Mouse (Mus musculus) gastrocnemius, adult 2 months (tissue): ENCODE measurements around the gene Ank. TPM values are rescaled to one million over a fixed set of nuclear protein-coding genes. Genes with fewer than 3 reads are reported as not detected.

Source experiments
- DNase-seq: peaks from one replicate; pipeline ENCODE4 v3.0.0; 2022
- H3K27ac ChIP-seq: fragments of 200-600 bp; 2 replicates; pipeline ENCODE4 v1.8.1; 2022; ENCODE audit warnings: mild to moderate bottlenecking
- H3K4me3 ChIP-seq: fragments of 200-600 bp; 2 replicates; pipeline ENCODE4 v1.8.1; 2022; ENCODE audit warnings: mild to moderate bottlenecking, moderate library complexity
- CTCF ChIP-seq: fragments of 200-600 bp; IDR thresholded peaks from 2 replicates; pipeline ENCODE4 v1.8.1; 2022; ENCODE audit warnings: antibody characterized with exemption, mild to moderate bottlenecking, moderate library complexity
- intact Hi-C: fragments of 180-260 bp; cut with DNase I; formaldehyde crosslinking; loops from one replicate; pipeline ENCODE4 v1.15.1; 2025
- total RNA-seq, 2 experiments: library from RNA; stranded (reverse); gene quantifications; 2 replicates each; pipeline ENCODE4 v1.2.3; 2021

Ank gene
- total RNA-seq, 2 experiments from 2014 or later: 134 to 142 TPM

GRCm38 (mm10) chr15:27586093-27586480 is 119.6 kb downstream of the Ank start:
- Histone ChIP-seq H3K27ac (peak overlapping the region; percentile 55), H3K4me3 (no peak overlapping the region)
- intact Hi-C loops: no loop called here
- no peak for DNase-seq
- no peak for TF ChIP-seq CTCF

GRCm38 (mm10) chr15:27588087-27588826 is 121.8 kb downstream of the Ank start:
- H3K4me3 ChIP-seq: no peak overlapping the region
- no peak for DNase-seq
- no peak overlapping the region for H3K27ac ChIP-seq
- TF ChIP-seq CTCF: no peak
- intact Hi-C loops: no loop called here

GRCm38 (mm10) chr15:27590812-27591211 is 124.3 kb downstream of the Ank start:
- DNase-seq: no peak
- TF ChIP-seq CTCF: no peak
- intact Hi-C loops: no loop called here
- Histone ChIP-seq H3K4me3 (no peak overlapping the region), H3K27ac (no peak overlapping the region)

- Histone ChIP-seq H3K4me3 (no peak overlapping the region), H3K27ac (no peak overlapping the region)
- no peak for TF ChIP-seq CTCF
- intact Hi-C loops: no loop called here
- DNase-seq: no peak
Observed at GRCm38 (mm10) chr15:27592620-27593320, 126.3 kb downstream of the Ank start.

GRCm38 (mm10) chr15:27593717-27594116 is 127.2 kb downstream of the Ank start:
- intact Hi-C loops: no loop called here
- H3K27ac ChIP-seq: no peak overlapping the region
- H3K4me3 ChIP-seq: no peak overlapping the region
- peak; percentile 52 for DNase-seq
- TF ChIP-seq CTCF: peak; percentile 53

- intact Hi-C loops: no loop called here
- Histone ChIP-seq H3K27ac (peak overlapping the region; percentile 84), H3K4me3 (no peak overlapping the region)
- DNase-seq: no peak
- no peak for TF ChIP-seq CTCF
Observed at GRCm38 (mm10) chr15:27594973-27595372, 128.5 kb downstream of the Ank start.

- no peak for DNase-seq
- Histone ChIP-seq H3K4me3 (no peak overlapping the region), H3K27ac (peak overlapping the region; percentile 84)
- intact Hi-C loops: no loop called here
- no peak for TF ChIP-seq CTCF
Observed at GRCm38 (mm10) chr15:27595560-27595959, 129.1 kb downstream of the Ank start.

GRCm38 (mm10) chr15:27596463-27597140 is 130.1 kb downstream of the Ank start:
- intact Hi-C loops: no loop called here
- no peak overlapping the region for H3K4me3 ChIP-seq
- TF ChIP-seq CTCF: peak; percentile 11; the same call in 1 of the 2 replicates

GRCm38 (mm10) chr15:27597516-27597915 is 131.0 kb downstream of the Ank start:
- TF ChIP-seq CTCF: no peak
- no peak for DNase-seq
- H3K4me3 ChIP-seq: no peak overlapping the region
- H3K27ac ChIP-seq: peak overlapping the region; percentile 84
- intact Hi-C loops: no loop called here

More at GRCm38 (mm10) chr15:27596463-27597140, 130.1 kb downstream of the Ank start:
- peak overlapping the region; percentile 84 for H3K27ac ChIP-seq
- no peak for DNase-seq

GRCm38 (mm10) chr15:27598786-27599385 is 132.4 kb downstream of the Ank start:
- no peak for DNase-seq
- intact Hi-C loops: no loop called here
- no peak for TF ChIP-seq CTCF
- Histone ChIP-seq H3K27ac (no peak overlapping the region), H3K4me3 (no peak overlapping the region)

- no peak for DNase-seq
- H3K4me3 ChIP-seq: no peak overlapping the region
- no peak for TF ChIP-seq CTCF
- no peak overlapping the region for H3K27ac ChIP-seq
- intact Hi-C loops: no loop called here
Observed at GRCm38 (mm10) chr15:27600524-27600923, 134.0 kb downstream of the Ank start.

- no peak for TF ChIP-seq CTCF
- intact Hi-C loops: no loop called here
- no peak overlapping the region for H3K27ac ChIP-seq
- DNase-seq: no peak
- H3K4me3 ChIP-seq: no peak overlapping the region
Observed at GRCm38 (mm10) chr15:27604558-27604957, 138.1 kb downstream of the Ank start.

- TF ChIP-seq CTCF: no peak
- Histone ChIP-seq H3K27ac (no peak overlapping the region), H3K4me3 (no peak overlapping the region)
- intact Hi-C loops: no loop called here
- no peak for DNase-seq
Observed at GRCm38 (mm10) chr15:27605252-27605651, 138.8 kb downstream of the Ank start.
